Mouse (Mus musculus): Measurements from ENCODE around the gene Nup107. TPM values are rescaled to one million over a fixed set of nuclear protein-coding genes. Genes with fewer than 3 reads are reported as not detected.
"Not testable (repeated sequence)": the region's sequence is repeated elsewhere in the genome, so short reads cannot be mapped to it uniquely, and the experiment has no call there.

Gene Nup107
- total and polyA plus RNA-seq, 3 experiments = 1.9 to 14.7 (median 14.0) TPM

DNA sequence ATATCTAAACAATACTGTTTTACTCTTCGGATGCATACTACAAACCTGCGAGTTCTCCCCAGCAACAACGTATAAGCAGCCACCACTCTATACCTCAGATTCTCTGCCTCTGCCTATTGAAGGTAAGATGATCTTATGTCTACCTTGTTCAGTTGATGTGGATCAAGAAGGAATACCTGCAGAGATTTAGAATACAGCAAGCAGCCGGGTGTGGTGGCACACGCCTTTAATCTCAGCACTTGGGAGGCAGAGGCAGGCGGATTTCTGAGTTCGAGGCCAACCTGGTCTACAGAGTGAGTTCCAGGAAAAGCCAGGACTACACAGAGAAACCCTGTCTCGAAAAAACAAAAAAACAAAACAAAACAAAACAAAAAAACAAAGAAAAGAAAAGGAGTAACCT is 55.0 kb downstream of the Nup107 start:
- not testable (repeated sequence) for DNase-seq

DNA sequence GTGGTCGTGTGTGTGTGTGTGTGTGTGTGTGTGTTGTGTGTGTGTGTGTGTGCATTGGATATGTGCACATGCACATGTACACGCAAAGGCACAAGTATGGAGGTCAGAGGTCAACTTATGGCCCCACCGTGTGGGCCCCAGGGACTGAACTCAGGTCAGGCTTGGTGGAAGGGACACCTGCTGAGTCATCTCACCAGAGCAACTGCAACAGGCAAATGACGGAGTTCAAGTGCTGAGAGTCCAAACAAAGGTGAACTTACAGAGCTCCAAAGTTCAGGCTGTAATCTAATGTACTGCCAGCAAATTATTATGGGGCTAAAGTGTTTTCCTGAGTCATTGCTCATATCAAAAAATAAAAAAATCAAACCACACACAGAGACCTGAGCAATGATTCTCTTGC is 55.4 kb downstream of the Nup107 start:
- no peak for DNase-seq

DNA sequence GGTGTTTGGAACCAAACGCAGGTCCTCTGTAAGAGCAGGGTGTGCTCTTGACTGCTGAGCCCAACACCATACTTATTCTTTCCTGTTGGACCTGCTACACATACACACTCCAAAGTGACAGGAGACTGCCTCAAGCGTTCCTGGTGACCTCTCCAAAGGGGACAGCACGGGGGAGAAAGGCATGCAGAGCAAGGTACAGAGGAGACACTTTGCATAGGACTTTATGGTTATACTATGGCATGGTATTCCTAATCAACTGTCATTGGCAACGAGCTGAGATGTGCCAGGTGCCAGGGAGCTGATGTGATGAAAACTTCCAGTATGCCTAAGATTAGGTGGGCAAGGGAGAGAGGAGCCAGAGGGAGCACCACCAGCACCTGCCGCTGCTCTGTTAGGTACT is 55.9 kb downstream of the Nup107 start:
- DNase-seq = no peak

DNA sequence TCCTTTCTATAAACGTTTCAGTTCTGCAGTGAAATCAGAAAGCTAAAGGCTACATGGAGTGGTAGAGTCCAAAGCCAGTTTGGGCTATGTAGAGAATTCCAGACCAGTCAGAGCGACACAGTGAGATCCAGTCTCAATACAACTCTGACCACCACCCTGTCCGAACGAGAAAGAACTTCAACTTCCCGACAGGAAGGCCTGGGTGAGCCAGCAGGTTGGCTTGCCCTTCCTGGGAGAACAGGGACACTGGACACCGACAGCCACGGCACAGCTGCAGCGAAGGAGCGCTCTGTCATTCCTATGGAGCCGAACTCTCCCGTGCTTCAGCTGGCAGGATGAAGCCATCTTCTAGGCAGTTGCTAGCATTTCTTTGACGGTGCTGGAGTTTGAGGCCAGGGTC is 57.1 kb downstream of the Nup107 start:
- not testable (repeated sequence) for DNase-seq

DNA sequence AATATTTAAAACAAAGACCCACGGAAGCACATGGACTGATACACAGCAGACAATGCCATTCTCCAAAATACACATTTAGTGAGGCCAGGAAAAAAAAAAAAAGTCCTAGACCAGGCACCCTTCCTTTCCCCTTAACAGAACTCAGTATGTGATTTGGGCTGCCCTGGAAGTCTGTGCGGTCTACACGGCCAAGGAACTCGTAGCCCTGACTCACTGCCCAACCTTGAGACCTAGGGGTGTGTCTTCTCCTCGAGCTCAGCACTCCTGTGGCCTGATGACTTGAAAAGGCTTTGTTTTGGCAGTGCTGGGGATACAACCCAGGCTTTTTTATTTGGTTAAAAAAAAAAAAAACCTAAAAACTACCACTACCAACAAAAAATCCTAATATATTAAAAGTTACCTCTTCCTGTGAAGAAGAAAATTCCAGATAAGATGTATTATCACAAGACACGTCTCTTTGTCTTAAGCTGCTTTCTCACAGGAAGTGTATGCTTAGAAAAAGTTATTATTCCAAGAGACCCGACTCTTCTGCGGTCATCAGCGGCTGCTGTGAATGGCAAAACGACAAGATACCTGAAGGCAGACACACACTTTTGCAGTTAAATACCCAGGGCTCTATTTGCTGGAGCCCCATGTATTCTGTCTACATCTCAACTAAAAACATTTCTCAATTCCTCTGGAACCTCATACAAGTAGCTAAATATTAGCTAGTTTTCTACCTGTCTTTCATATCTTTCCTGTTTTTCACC is 58.2 kb downstream of the Nup107 start:
- DNase-seq = peak; percentile 79

DNA sequence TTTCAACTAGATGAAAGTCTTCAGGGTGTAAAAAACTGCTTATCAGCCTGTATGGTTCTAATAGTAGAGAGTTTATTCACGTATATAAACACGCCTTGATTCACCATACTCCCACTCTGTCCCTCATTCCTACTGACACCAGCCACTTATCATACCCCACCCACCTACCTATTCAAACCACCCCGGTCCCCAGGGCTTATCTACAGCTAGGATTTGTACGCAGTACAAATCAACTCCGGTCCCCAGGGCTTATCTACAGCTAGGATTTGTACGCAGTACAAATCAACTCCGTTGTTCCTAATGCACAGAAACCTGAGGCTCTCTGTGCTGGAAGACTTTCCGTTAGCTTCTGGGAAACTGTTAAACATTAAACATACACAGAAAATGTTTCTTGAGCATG is 58.9 kb downstream of the Nup107 start:
- not testable (repeated sequence) for DNase-seq

DNA sequence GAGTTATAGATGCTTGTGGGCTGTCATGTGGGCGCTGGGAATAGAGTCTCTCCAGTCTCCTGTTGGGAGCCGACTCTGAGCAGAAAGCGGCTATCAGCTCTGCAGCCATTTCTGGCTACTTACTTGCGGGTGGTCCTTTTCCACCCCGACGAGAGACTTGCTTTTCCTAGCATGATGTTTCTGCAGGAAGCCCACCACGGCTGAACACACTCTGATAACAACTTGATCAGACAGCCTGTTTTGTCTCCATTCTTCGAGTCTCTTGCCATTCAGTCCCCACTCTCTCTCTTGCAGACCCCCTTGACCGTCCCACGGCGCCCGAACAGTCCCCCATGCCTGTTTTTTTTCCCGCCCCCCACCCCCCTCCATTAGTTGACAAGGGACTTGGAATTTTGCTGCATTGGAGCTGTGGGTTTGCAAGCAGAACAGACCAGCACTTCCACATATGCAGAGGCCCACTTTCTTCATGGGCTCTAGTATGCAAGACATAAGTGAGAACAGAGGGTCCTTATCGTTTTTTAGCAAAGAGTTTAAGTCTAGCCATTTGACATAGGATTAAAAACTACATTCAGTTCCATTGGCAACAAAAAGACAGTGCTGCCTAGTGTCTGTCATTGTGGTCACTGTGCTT is 59.4 kb downstream of the Nup107 start:
- DNase-seq = no peak

DNA sequence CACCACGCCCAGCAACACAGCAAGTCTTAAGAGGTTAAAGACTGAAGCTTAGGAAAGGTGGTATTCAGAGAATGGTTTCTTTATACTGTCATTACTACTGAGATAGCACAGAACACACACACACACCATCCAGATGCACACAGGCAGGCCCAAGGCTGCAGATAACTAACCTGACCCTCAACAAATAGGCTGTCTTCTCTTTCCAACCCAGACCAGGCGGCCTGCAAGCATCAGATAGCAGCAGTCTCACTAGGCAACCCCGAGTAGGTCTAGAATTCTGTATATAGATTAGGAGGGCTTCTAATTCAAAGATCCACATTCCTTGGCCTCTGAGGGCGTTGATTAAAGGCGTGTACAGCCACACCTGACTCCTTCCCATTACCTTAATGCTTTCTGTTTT is 60.3 kb downstream of the Nup107 start:
- no peak for DNase-seq

DNA sequence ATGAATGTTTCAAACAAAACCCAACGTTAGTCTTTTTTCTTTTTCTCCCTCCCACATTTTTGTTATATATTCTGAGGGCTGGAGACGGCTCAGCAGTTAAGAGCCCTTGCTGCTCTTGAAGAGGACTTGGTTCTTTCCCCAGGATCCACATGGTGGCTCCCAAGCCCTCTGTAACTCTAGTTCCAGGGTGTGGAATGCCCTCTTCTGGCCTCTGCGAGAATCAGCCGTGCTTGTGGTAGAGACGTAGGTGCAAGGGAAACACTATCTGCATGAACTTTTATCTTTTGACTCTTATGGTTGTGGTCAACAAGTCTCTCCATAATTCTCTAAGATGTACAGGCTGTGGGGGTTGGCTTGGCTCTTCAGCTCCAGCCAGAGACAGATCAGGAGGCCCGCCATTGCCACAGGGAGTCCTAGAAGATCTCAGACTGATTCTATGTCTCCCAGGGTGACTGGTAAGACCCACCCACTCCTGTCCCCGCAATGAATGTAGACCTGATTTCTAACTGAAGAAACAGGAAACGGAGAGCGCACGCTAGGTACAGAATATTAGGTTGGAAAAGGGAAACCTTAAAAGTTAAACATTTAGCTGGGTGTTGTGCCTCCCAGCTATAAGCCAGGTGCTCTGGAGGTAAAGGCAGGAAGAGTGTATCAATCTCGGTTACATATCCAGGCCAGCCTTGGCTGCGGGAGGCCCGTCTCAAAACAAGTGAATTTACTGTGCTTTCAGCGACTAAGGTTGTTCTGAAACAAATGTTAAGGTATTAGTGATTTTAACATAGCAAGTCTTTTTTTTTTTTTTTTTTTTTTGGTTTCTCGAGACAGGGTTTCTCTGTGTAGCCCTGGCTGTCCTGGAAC is 61.0 kb downstream of the Nup107 start:
- peak; percentile 82 for DNase-seq

DNA sequence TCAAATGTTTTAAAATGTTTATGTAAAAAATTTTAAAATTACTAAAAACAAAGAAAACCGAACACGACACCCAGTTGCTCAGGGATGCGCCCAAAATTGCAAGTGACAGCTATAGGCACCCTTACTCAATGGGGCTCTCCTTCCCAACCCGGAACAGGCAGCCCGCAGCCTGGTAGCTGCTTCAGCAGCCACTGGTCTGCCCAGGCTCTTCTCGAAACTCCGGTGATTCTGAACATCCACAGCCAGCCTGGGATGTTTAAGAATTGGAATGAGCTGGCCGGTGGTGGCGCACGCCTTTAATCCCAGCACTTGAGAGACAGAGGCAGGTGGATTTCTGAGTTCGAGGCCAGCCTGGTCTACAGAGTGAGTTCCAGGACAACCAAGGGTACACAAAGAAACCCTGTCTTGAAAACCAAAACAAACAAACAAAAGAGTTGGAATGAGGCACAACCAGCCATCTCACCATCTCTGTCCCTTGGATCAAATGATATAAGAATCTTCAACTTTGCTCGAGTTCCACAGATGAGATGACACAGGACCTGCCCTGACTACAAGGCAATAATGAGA is 61.8 kb downstream of the Nup107 start:
- no peak for DNase-seq

DNA sequence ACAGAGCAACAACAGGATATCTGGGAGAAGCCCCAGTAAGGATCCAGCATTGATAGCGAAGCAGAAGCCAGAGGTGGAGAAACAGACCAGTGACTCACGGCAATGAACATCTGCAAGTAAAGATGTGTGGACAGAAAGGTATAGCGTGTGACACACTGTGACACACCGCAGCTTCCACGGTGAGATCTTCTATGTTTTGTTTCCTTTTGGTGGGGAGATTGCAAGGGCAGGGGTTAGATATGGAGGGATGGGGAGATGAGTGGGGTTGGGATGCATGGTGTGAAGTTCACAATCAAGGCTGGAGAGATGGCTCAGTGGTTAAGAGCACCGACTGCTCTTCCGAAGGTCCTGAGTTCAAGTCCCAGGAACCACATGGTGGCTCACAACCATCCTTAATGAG is 62.4 kb downstream of the Nup107 start:
- no peak for DNase-seq

DNA sequence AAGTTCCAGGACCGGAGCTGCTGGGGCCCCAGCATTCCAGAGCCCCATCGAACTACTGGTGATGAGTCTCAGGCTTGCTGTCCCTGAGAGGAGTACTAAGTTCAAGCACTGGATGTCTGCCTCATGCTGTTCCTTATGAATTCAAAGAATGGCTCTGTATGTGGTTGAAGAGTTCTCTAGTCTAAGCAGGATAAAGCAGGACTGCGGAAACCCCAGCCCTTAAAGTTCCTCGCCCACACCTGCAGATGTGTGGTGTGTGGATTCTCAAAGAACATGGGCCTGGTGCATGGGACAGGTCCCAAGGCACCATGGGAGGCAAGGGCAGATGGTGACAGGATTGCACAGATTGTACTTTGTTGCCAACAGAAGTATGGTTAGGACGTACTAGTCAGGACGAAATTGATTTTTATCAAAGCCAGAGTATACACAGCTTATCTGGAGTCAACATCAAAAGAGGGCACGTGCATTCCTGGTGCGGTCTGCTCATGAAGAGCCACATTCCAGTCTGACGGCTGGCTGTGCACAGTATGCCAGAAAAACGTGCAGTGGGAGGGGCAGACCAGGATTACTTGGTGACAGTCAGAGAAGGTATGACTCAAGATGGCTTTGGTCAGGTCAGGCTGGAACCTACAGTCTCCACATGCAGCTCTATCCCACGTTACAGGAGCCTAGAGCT is 63.2 kb downstream of the Nup107 start:
- peak; percentile 24 for DNase-seq

DNA sequence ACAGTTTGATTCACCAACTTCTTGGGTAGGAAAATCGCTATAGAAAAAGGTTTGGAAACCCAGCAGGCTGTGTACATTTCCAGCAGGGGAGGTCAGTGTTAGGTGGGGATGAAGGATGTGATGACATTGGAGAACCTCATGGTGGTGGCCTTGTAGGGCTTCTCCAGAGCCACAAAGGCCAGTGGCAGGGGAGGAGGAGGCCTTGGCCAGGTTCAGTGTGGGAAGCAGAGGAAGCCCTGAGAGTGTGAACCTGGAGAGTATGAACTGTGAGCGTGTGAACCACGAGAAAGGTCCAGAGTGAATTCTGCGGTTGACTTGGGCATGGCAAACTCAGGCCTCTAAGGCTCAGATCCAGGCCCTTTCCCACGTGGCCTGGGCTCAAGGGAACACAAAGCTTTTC is 63.9 kb downstream of the Nup107 start:
- DNase-seq = no peak

DNA sequence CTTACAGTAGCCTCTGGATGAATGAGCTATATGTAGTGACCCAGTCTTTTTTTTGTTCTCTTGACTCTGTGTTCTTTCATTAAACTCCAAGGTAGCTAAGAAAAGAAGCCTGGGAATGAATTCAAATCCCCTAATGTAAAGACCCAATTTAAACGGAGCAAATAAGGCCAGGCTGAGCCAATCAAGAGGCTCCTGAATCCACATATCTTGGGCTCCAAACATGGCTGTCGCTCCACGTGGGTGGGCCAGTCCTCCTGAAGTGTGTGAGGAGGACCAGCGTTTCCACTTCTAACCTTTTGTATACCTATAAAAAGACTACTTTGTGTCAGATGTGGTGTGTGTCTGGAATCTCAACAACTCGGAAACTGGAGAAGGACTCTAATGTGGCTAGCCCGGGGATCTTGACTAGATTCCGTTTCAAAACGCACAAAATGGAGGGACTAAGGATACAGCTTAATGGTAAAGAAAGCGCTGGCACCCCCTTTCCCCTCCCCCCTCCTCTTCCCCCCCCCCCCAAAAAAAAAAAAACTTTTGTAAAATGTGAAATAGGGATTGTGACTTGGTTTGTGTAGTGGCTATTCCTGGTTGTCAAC is 64.9 kb downstream of the Nup107 start:
- no peak for DNase-seq

DNA sequence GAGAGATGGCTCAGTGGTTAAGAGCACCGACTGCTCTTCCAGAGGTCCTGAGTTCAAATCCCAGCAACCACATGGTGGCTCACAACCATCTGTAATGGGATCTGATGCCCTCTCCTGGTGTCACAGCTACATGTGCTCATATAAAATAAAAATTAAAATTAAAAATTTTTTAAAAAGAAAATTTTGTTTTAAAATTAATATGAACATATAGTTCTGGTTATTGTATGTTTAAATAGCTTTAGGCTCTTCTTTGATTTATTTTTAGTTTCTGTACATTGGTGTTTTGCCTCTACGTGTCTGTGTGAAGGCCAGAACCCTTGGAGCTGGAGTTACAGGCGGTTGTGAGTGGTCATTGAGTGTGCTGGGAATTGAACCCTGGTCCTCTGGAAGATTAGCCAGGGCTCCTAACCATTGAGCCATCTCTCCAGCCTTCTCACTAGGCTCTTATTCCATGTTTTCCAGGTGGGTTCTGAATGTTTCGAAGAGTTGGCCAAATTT is 65.6 kb downstream of the Nup107 start:
- DNase-seq = no peak

DNA sequence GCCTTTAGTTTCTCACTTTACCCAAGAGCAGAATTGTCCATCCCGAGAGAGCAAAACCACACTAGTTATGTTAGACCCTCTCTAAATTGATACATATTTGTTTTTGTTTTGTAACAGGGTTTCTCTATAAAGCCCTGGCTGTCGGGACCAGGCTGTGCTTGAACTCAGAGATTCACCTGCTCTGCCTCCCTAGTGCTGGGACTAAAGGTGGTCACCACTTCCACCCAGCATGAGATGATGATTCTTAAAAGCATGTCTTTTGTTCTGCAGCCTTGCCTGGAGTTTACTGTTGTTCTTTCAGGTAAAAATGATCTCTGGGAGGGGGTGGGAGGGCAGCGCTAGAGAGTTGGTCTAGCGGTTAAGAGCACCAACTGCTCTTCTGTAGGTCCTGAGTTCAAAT is 66.2 kb downstream of the Nup107 start:
- no peak for DNase-seq

DNA sequence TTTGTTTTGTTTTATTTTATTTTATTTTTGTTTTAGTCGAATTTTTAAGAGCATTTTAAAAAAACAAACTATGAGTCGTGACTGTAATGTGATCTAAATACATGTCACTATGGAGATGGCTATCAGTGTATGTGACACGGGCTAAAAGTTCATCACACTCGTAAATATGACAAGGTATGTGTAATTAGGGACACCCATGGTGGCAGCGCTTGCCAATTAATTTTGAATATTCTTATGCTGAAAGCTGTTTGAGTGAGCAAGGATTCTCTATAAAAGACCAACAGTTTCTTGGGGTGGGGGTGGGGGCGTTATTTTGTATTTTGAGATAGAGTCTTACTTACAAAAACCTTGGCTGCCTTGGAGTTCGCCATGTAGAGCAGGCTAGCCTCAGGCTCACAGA is 66.8 kb downstream of the Nup107 start:
- DNase-seq = no peak

DNA sequence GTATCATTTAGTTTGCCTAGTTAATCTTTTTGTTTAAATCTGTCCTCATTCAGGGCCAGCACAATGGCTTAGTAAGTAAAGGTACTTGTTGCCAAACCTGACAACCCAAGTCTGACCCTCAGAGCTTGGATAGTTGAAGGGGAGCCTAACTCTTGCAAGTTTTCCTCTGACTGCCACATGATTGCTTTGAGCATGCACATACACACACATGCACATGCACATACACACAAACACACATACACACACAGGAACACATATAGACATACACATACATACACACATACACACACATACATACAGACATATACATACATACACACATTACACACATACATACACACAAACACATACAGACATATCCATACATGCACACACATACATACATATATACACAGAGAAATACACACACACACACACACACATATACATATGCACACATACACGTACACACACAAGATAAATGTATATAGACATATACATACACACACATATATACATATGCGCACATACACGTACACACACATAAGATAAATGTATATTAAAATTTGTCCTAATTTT is 67.6 kb downstream of the Nup107 start:
- no peak for DNase-seq

DNA sequence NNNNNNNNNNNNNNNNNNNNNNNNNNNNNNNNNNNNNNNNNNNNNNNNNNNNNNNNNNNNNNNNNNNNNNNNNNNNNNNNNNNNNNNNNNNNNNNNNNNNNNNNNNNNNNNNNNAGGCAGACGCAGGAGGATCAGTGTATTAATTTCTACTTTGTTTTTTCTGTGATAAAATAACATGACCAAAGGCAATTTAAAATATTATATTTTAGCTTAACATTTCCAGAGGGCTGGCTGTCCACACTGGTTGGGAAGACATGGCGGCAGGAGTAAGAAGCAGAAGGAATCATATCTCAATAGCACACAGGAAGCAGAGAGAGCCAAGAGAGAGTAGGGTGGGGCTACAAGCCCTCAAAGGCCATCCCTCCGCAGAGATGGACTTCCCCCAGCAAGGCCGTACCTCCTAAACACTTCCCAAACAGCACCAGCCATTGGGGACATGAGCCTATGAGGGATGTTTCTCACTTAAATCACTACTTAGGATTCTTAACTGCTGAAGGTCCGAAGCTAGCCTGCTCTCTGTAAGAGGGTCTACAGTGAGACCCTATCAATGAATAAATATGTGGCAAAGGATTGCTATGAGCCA is 68.3 kb downstream of the Nup107 start:
- DNase-seq = no peak

Measured in adrenal gland, adult 2 months (tissue).